Mouse (Mus musculus) CH12.LX (cell line): ENCODE results near the gene Tspan9.

Experiments
- BHLHE40 ChIP-seq: IDR thresholded peaks from 2 replicates; pipeline ENCODE4 v1.6.1; 2011; ENCODE audit warnings: mild to moderate bottlenecking, low read depth, low read length, improper control_type of control experiment
- CHD1 ChIP-seq: IDR thresholded peaks from 2 replicates; pipeline ENCODE4 v1.6.1; 2012; ENCODE audit warnings: low read depth, low read length, improper control_type of control experiment, inconsistent platforms
- CTCF ChIP-seq, 2 experiments: IDR thresholded peaks in 1 of 2; conservative IDR thresholded peaks in 1 of 2; 2 replicates each; pipeline ENCODE4 v1.5.1; 2011 to 2012; ENCODE audit warnings: low read depth in 2 of 2, low read length in 2 of 2, improper control_type of control experiment in 1 of 2, inconsistent platforms in 1 of 2, mild to moderate bottlenecking in 1 of 2, moderate library complexity in 1 of 2
- E2F4 ChIP-seq: IDR thresholded peaks from 2 replicates; pipeline ENCODE4 v1.6.1; 2011; ENCODE audit warnings: low read depth, low read length, improper control_type of control experiment; ENCODE audit not compliant: insufficient replicate concordance
- EP300 ChIP-seq: IDR thresholded peaks from 2 replicates; pipeline ENCODE4 v1.6.1; 2011; ENCODE audit warnings: low read length, improper control_type of control experiment
- HCFC1 ChIP-seq: IDR thresholded peaks from 2 replicates; pipeline ENCODE4 v1.6.1; 2012; ENCODE audit warnings: low read depth, mild to moderate bottlenecking, inconsistent platforms, low read length, improper control_type of control experiment
- IRF4 ChIP-seq: IDR thresholded peaks from 2 replicates; pipeline ENCODE4 v1.6.1; 2014; ENCODE audit warnings: low read depth, mild to moderate bottlenecking, inconsistent platforms, low read length, improper control_type of control experiment
- KAT2A ChIP-seq: IDR thresholded peaks from 2 replicates; pipeline ENCODE4 v1.6.1; 2012; ENCODE audit warnings: low read length, improper control_type of control experiment, inconsistent platforms; ENCODE audit not compliant: insufficient replicate concordance
- MYC ChIP-seq: IDR thresholded peaks from 2 replicates; pipeline ENCODE4 v1.6.1; 2011; ENCODE audit warnings: low read depth, mild to moderate bottlenecking, improper control_type of control experiment, low read length
- PAX5 ChIP-seq: IDR thresholded peaks from 2 replicates; pipeline ENCODE4 v1.6.1; 2012; ENCODE audit warnings: low read length, inconsistent platforms, mixed read lengths
- POLR2AphosphoS2 ChIP-seq: IDR thresholded peaks from 2 replicates; pipeline ENCODE4 v1.6.1; 2011; ENCODE audit warnings: low read depth, low read length, improper control_type of control experiment
- SMC3 ChIP-seq: IDR thresholded peaks from 2 replicates; pipeline ENCODE4 v1.6.1; 2011; ENCODE audit warnings: low read depth, low read length, improper control_type of control experiment
- UBTF ChIP-seq: IDR thresholded peaks from 2 replicates; pipeline ENCODE4 v1.6.1; 2012; ENCODE audit warnings: low read depth, mild to moderate bottlenecking, inconsistent platforms, low read length, improper control_type of control experiment, moderate library complexity
- ZC3H11A ChIP-seq: IDR thresholded peaks from 2 replicates; pipeline ENCODE4 v1.6.1; 2012; ENCODE audit warnings: low read depth, mild to moderate bottlenecking, inconsistent platforms, low read length, improper control_type of control experiment

- TF ChIP-seq EP300, result no peak
- no peak for TF ChIP-seq CTCF (conservative IDR thresholded peaks at IDR 0.05 in 1 of 2, IDR thresholded peaks at IDR 0.05 in 1 of 2; ENCODE audit: low read depth in 2 of 2, low read length in 2 of 2)
- TF ChIP-seq MYC, result no peak
- TF ChIP-seq E2F4, result no peak
- no peak for TF ChIP-seq IRF4
- TF ChIP-seq SMC3, result no peak
- no peak for TF ChIP-seq CHD1
- no peak for TF ChIP-seq UBTF
- TF ChIP-seq ZC3H11A, result no peak
- no peak for TF ChIP-seq BHLHE40
- no peak for TF ChIP-seq KAT2A
- no peak for TF ChIP-seq PAX5
- no peak for TF ChIP-seq HCFC1
- TF ChIP-seq POLR2AphosphoS2, result no peak
Measured at GRCm38 (mm10) chr6:128053000-128053732, 90.2 kb downstream of the Tspan9 start.
